Mouse (Mus musculus): ENCODE results near the gene Lefty2.

Gene Lefty2

GRCm38 (mm10) chr1:180892808-180893207 is at the start of gene Lefty2:
Gene Lefty2, plus strand, starts transcription at chr1:180893108.
- in situ Hi-C loops (cut with MseI, MboI): no loop called here

GRCm38 (mm10) chr1:180848114-180848510 is 44.8 kb upstream of the Lefty2 start:
- in situ Hi-C loops (cut with MseI, MboI): no loop called here

DNA sequence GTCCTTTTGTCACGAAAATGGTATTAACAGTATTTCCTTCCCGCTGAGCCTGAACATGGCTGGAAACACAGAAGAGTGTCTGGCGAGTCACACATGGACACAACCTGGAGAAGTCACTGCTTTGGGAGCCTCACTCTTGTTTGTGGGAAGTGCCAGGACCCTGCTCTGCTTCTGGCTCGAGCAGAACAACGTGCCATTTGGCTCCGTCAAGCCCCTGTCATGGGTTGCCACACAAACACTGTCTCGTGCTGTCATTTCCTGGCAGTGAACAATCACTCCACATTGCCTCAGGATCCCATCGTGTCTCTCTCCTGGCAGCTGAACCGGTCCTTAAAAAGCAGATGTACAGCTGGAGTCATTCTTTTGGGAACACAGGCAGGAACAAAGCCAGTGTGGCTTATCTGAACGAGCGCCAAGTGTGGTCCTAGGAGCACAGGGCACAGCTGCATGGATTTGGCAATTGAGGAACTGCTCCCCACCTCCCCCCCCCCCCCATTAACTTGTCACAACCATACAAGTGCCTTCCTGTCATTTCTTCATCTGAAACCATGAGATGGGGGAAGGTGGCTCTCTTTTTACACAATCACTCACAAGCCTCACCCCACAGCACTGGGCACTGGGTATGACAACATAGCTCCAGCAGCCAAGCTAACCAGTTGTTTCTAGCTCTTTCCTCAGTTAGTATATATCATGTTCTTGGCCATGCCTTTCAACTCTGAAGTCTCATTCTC is 44.2 kb upstream of the Lefty2 start:
- in situ Hi-C loops (cut with MseI, MboI): no loop called here

GRCm38 (mm10) chr1:180849701-180850301 is 43.1 kb upstream of the Lefty2 start:
- in situ Hi-C loops (cut with MseI, MboI): no loop called here

DNA sequence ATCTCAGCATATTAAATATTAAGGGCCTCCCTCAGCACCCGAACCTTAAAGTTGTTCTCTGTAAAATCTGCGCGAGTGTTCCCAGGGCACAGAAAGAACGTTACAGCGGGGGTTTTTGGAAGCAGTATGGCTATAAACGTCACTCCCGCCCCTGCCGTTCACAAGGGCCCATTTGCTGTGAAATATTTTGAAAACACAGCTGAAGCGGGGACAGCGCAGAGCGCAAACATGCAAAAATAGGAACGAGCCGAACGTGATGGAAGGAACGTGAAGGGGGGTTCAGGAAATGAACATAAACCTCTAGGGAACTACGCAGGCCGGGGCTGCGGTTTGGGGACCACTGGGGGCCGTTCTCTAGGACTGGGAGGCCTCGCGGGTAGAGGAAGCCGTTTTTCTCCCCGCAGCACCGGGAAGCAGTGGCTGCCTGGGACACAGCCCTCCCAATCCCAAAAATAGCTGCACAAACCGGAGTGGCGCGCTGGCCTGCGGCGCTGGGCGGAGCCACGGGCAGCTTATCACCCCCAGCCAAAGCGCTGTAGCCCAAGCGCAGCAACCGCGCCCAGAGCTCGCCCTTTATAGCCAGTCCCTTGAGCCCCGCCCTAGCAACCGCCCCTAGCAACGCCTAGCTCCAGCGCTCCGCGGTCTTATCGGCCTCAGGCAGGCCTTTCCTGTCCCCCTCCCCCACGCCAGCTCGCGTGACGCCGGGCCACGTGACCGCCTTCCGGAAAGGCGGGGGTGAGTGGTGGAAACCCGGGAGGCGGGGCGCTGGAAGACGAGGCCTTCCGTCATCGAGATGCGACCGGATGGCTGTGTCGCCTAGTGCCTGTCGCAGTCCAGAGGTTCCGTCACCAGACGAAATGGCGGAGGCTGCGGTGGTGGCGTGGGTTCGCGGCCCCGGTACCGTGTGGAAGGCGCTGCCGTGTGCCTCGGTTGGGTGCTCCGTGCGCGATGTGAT is 42.3 kb upstream of the Lefty2 start, which contains the start of gene Sde2:
Gene Sde2 (plus strand): TSS at position 812 of the 955 bp plus-strand sequence.
- in situ Hi-C loops (cut with MseI, MboI): no loop called here

DNA sequence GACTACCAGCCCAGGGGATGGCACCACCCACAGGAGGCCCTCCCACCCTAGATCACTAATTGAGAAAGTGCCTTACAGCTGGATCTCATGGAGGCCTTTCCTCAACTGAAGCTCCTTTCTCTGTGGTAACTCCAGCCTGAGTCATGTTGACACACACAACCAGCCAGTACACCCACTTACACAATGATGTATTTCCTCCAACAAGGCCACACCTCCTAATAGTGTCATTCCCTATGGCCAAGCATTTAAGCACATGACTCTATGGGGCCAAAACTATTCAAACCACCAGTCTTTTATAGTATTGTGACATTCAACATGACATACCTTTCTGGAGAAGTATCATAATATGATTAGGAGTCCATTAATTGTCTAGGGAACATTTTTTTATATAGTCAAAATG is 34.1 kb upstream of the Lefty2 start:
- in situ Hi-C loops (cut with MseI, MboI): no loop called here

DNA sequence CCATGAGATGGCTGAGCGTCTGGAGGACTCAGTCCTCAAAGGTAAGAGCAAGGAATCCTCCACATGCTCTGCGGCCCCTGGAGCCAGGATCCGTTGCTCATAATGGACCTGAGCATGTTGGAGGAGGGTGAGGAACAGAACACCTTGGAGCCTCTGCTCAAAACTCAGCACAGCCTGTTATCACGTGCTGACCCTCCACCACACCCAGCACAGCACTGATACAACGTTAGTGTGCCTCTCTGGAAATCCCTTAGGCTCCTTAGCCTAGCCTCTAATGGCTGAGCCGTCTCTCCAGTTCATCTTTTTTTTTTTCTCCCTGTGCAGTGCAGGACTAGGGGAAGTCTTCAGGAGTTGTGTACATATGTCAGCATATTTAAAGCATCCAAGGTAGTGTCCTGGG is 32.9 kb upstream of the Lefty2 start:
- in situ Hi-C loops (cut with MseI, MboI): no loop called here

- in situ Hi-C loops (cut with MseI, MboI): no loop called here
These were observed 29.3 kb upstream of the Lefty2 start for GRCm38 (mm10) chr1:180863606-180864005.

DNA sequence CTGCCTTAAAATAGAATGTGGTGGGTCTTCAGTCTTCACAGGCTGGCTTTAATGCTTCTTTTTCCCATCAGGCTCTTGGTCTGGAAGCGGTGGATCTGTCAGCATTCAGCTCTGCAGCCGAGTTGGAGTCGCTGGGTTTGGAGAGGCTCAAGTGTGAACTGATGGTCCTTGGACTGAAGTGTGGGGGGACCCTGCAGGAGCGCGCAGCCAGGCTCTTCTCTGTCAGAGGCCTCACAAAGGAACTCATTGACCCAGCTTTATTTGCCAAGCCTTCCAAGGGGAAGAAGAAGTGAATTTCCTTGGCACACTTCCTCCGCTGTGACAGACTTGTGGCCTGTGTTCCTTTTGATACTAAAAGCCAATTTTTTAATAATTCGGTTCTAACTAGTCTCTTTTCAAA is 26.9 kb upstream of the Lefty2 start:
- in situ Hi-C loops (cut with MseI, MboI): no loop called here

GRCm38 (mm10) chr1:180870122-180870650 is 22.7 kb upstream of the Lefty2 start:
- in situ Hi-C loops (cut with MseI, MboI): loop anchor here in 1 of 2 experiments (10.0 kb wide), 1 partner anchor 105 kb away; no protein-coding TSS in a partner anchor

DNA sequence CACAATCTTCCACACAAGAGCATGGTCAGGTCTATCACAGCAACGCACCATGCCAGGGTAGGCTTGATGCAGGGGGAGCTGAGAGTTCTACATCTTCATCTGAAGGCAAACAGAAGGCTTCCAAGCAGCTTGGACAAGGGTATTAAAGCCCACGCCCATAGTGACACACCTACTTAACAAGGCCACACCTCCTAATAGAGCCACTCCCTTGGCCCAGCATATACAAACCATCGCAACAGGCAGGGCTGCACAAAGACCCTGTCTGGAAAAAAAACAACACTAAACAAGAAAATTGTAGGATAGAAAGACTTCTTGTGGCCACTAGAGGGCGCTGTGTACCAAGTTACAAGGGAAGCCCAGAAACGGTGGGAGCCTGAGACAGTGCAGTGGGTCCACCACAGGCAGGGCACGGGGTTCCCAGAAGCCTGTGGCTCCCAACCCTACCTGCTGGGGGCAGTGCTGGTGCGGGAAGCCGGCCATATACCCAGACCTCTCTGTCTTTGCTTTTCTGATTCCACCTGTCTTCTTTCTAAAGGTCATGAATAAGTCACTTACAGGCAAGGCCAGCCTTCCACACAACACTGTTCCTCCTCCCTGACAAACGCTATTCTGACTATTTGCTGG is 18.9 kb upstream of the Lefty2 start:
- in situ Hi-C loops (cut with MseI, MboI): loop anchor here in 1 of 2 experiments (10.0 kb wide), 1 partner anchor 101 kb away; no protein-coding TSS in a partner anchor

DNA sequence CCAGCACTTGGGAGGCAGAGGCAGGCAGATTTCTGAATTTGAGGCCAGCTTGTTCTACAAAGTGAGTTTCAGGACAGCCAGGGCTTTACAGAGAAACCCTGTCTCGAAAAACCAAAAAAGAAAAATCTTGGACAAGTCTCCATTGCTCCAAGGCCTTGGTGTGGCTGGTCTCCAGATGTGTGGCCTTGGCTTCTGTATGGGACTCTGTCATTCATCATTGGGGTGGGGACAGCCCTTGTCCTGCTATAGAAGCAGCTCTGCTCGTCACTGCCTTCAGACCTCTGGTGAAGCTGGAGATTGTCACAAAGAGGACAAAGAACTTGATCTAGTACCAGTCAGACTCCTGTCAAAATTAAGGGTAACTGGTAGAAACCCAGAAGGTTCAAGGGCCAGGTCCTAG is 18.3 kb upstream of the Lefty2 start:
- in situ Hi-C loops (cut with MseI, MboI): loop anchor here in 1 of 2 experiments (10.0 kb wide), 1 partner anchor 100 kb away; no protein-coding TSS in a partner anchor

GRCm38 (mm10) chr1:180875126-180875525 is 17.8 kb upstream of the Lefty2 start:
- in situ Hi-C loops (cut with MseI, MboI): loop anchor here in 1 of 2 experiments (10.0 kb wide), 1 partner anchor 100 kb away; no protein-coding TSS in a partner anchor

- in situ Hi-C loops (cut with MseI, MboI): loop anchor here in 1 of 2 experiments (10.0 kb wide), 1 partner anchor 97 kb away; no protein-coding TSS in a partner anchor
These were observed 15.4 kb upstream of the Lefty2 start for GRCm38 (mm10) chr1:180877466-180877865.

DNA sequence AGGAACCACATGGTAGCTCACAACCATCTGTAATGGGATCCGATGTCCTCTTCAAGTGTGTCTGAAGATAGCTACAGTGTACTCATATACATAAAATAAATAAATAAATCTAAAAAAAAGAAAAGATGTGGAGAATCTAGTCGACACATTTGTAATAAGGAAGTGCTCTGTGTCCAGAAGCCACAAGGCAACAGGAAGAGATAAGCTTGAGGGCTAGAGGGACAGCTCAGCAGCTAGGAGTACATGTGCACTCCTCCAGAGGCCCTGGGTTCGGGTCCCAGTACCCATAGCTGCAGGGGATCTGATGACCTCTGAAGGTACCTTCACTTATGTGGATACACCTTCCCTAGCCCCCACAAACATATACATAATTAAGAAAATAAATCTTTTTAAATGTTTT is 11.1 kb upstream of the Lefty2 start:
- in situ Hi-C loops (cut with MseI, MboI): no loop called here

DNA sequence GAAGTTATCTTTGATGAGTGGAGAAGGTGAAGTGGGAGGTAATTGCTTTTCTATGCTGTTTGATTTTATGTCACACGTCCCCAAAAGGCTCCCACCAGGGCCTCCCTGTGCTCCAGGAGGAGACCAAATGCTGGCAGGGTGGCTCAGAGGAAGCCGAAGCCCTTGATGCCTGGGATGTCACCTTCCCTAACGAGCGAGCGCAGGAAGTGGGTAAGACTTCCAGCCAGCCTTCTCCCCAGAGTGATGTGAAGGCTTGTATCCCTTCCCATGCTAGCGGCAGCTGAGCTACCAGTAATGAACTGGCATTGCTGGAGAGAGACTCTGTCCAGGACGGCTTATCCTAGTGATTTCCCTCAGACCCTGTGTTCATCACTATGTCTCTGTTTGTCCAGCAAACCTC is 9.2 kb upstream of the Lefty2 start:
- in situ Hi-C loops (cut with MseI, MboI): no loop called here

- in situ Hi-C loops (cut with MseI, MboI): no loop called here
These were observed 8.4 kb upstream of the Lefty2 start for GRCm38 (mm10) chr1:180884484-180884883.

- in situ Hi-C loops (cut with MseI, MboI): no loop called here
These were observed 4.3 kb upstream of the Lefty2 start for GRCm38 (mm10) chr1:180888556-180889042.

DNA sequence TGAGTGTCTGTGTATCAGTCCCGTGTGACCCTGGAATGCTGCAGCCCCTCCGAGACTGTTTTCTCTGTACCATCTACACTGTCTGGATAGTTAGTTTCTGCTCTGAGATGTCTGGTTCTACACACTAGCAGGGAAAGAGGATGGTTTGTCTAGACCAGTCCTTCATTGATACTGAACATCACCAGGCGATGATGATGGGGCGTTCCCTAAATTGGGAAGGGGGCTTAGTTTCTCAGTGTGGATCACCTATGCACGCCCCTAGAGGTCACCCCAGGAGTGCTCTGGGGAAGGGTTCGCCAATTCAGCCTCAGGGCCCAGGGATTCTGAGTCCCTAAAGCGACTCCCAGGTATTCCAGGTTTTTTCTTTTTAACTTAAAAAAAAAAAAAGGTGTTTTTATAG is 3.7 kb upstream of the Lefty2 start:
- in situ Hi-C loops (cut with MseI, MboI): no loop called here

- in situ Hi-C loops (cut with MseI, MboI): no loop called here
These were observed 3.1 kb upstream of the Lefty2 start for GRCm38 (mm10) chr1:180889841-180890240.

All from mouse trophoblast stem cell (cell line).